Mouse (Mus musculus): Measurements from ENCODE around the gene Dnmt3c. TPM values are rescaled to one million over a fixed set of nuclear protein-coding genes. Genes with fewer than 3 reads are reported as not detected.

Gene Dnmt3c
- total and polyA plus RNA-seq, 2 experiments from 2014 or later: not detected

DNA sequence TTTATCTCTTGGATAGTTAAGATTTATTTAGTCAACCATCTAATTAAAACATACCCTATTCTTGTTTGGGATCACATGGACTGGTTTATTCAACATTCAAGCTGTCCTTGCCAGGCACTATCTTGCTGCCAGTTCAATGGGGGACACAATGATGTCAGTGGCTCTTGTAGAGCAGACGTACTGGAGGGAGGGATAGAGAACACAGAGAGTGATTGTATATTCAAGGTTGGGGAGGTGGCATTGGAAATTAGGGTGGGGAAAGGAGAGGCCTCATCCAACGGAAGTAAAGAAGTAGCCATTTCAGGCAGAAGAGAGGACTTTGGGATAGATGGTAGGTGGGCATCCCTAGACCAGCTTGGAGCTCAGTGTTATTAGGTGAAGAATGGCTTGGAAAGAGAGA, 28.4 kb downstream of the Dnmt3c start:
- Histone ChIP-seq H3K9me3 (ENCODE audit: low read length) (no peaks in the 10 kb centered on the region), H3K4me2 (ENCODE audit: low read depth, low read length, poor library complexity, severe bottlenecking) (no peak overlapping the region), H3K9ac (replicated peaks; ENCODE audit: low read length, poor library complexity, severe bottlenecking) (no peak overlapping the region), H3K27me3 (ENCODE audit: insufficient read depth, low read length) (no peaks in the 10 kb centered on the region), H3K4me1 (ENCODE audit: insufficient read depth, low read length) (no peaks in the 10 kb centered on the region), H3K4me3 (ENCODE audit: low read depth, low read length) (no peak overlapping the region), H3K27ac (ENCODE audit: low read depth, low read length) (no peak overlapping the region), H3K36me3 (ENCODE audit: insufficient read depth, low read length) (no peaks in the 10 kb centered on the region)
- TF ChIP-seq CTCF (IDR thresholded peaks at IDR 0.05): no peak
- DNase-seq (ENCODE audit: low spot score) (no peak), ATAC-seq (ENCODE audit: low FRiP score) (no peak)
- 59% methylated on average over 2 of the region's 2 CpGs for WGBS

GRCm38 (mm10) chr2:153725291-153725690, 28.8 kb downstream of the Dnmt3c start:
- H3K36me3 ChIP-seq (ENCODE audit: insufficient read depth, low read length): no peaks in the 10 kb centered on the region
- DNase-seq (ENCODE audit: low spot score) (no peak), ATAC-seq (ENCODE audit: low FRiP score) (no peak)
- H3K27me3 ChIP-seq (ENCODE audit: insufficient read depth, low read length): no peaks in the 10 kb centered on the region
- no peak overlapping the region for H3K4me3 ChIP-seq (ENCODE audit: low read depth, low read length)
- no peak overlapping the region for H3K27ac ChIP-seq (ENCODE audit: low read depth, low read length)
- no peaks in the 10 kb centered on the region for H3K4me1 ChIP-seq (ENCODE audit: insufficient read depth, low read length)
- H3K9ac ChIP-seq (replicated peaks; ENCODE audit: low read length, poor library complexity, severe bottlenecking): no peak overlapping the region
- H3K9me3 ChIP-seq (ENCODE audit: low read length): no peaks in the 10 kb centered on the region
- 89% methylated on average over 4 of the region's 4 CpGs for WGBS
- no peak for TF ChIP-seq CTCF (IDR thresholded peaks at IDR 0.05)
- no peak overlapping the region for H3K4me2 ChIP-seq (ENCODE audit: low read depth, low read length, poor library complexity, severe bottlenecking)

GRCm38 (mm10) chr2:153734033-153734432, 37.6 kb downstream of the Dnmt3c start:
- Histone ChIP-seq H3K9me3 (ENCODE audit: low read length) (no peaks in the 10 kb centered on the region), H3K36me3 (ENCODE audit: insufficient read depth, low read length) (no peaks in the 10 kb centered on the region), H3K27me3 (ENCODE audit: insufficient read depth, low read length) (no peaks in the 10 kb centered on the region), H3K4me1 (ENCODE audit: insufficient read depth, low read length) (no peaks in the 10 kb centered on the region), H3K4me3 (ENCODE audit: low read depth, low read length) (no peak overlapping the region), H3K4me2 (ENCODE audit: low read depth, low read length, poor library complexity, severe bottlenecking) (no peak overlapping the region), H3K27ac (ENCODE audit: low read depth, low read length) (no peak overlapping the region), H3K9ac (replicated peaks; ENCODE audit: low read length, poor library complexity, severe bottlenecking) (no peak overlapping the region)
- WGBS: 79% methylated on average over 4 of the region's 4 CpGs
- DNase-seq (ENCODE audit: low spot score): no peak
- no peak for ATAC-seq (ENCODE audit: low FRiP score)
- TF ChIP-seq CTCF (IDR thresholded peaks at IDR 0.05): no peak

GRCm38 (mm10) chr2:153740500-153741436, 44.3 kb downstream of the Dnmt3c start, which contains the start of gene Mapre1:
Gene Mapre1 (plus strand): TSS chr2:153741274.
- Histone ChIP-seq H3K4me3 (ENCODE audit: low read depth, low read length) (peak within 1 kb of the TSS; percentile 71), H3K27me3 (ENCODE audit: insufficient read depth, low read length) (no peaks in the 10 kb centered on the region), H3K4me1 (ENCODE audit: insufficient read depth, low read length) (peaks cover 9% of the 10 kb centered on the region), H3K9me3 (ENCODE audit: low read length) (no peaks in the 10 kb centered on the region), H3K9ac (replicated peaks; ENCODE audit: low read length, poor library complexity, severe bottlenecking) (peak within 1 kb of the TSS; percentile 96), H3K36me3 (ENCODE audit: insufficient read depth, low read length) (no peaks in the 10 kb centered on the region), H3K4me2 (ENCODE audit: low read depth, low read length, poor library complexity, severe bottlenecking) (peak within 1 kb of the TSS; percentile 78), H3K27ac (ENCODE audit: low read depth, low read length) (peak within 1 kb of the TSS; percentile 97)
- peak; percentile 97 for ATAC-seq (ENCODE audit: low FRiP score)
- WGBS: 10% methylated on average over 55 of the region's 58 CpGs
- DNase-seq (ENCODE audit: low spot score): peak; percentile 100
- no peak for TF ChIP-seq CTCF (IDR thresholded peaks at IDR 0.05)

DNA sequence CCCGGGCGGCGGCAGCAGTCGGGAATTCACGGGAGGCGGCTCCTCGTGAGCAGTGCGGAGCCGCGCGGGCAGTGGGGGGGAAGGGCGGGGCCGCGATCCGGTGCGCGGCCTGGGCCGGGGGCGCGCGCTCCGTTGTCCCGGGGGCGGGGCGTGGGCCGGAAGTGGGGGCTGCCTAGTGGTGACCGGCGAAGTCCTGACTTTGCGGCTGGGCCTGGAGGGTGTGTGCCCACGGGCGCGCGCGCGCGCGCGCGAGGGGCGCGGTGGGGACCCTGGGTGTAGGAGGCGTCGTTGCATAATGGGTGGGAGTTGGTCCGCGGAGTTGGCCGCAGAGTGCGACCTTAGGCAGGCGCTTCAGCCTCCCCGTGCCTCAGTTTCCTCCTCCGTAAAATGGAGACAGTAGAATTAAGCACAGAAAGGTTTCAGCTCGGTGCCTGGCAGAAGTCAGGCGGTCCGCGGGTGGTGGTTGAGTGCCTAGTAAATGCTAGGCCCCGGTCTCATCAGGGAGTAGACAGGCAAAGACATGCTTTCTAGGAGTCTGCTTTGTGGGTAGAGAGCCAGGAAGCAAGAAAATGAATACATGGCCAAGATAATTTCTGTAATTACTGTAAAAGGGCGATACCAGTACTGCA, 45.1 kb downstream of the Dnmt3c start:
- 0 out of 2 replicates have a peak, but pooled peaks cover under 1% of the 10 kb centered on the region for H3K36me3 ChIP-seq (ENCODE audit: insufficient read depth, low read length)
- peaks cover 9% of the 10 kb centered on the region for H3K4me1 ChIP-seq (ENCODE audit: insufficient read depth, low read length)
- peak; percentile 71 for DNase-seq (ENCODE audit: low spot score)
- no peaks in the 10 kb centered on the region for H3K9me3 ChIP-seq (ENCODE audit: low read length)
- peak overlapping the region; percentile 97 for H3K27ac ChIP-seq (ENCODE audit: low read depth, low read length)
- ATAC-seq (ENCODE audit: low FRiP score): peak; percentile 88
- H3K4me3 ChIP-seq (ENCODE audit: low read depth, low read length): peak overlapping the region; percentile 71
- peak overlapping the region; percentile 96 for H3K9ac ChIP-seq (replicated peaks; ENCODE audit: low read length, poor library complexity, severe bottlenecking)
- no peak for TF ChIP-seq CTCF (IDR thresholded peaks at IDR 0.05)
- peak overlapping the region; percentile 78 for H3K4me2 ChIP-seq (ENCODE audit: low read depth, low read length, poor library complexity, severe bottlenecking)
- under 1% methylated on average over 52 of the region's 56 CpGs for WGBS
- no peaks in the 10 kb centered on the region for H3K27me3 ChIP-seq (ENCODE audit: insufficient read depth, low read length)

DNA sequence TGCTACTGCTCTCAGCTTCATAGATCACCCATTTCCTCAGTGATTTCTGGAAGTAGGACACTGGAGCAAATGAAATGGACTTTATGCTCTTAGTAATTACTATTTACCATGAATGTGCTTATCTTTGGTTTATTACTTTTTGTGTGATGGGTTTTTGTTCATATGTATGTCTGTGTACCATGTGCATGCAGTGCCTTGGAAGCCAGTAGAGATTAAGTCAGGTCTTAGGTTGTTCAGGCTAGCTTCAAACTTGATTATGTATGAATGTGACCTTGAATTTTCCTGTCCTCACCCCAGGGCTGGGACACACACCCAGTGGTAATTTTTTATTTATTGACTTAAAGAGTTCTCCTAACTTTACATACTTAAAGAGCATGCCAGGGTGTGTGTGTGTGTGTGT, 51.5 kb downstream of the Dnmt3c start:
- TF ChIP-seq CTCF (IDR thresholded peaks at IDR 0.05): no peak
- H3K4me3 ChIP-seq (ENCODE audit: low read depth, low read length): no peak overlapping the region
- no peaks in the 10 kb centered on the region for H3K9me3 ChIP-seq (ENCODE audit: low read length)
- peaks cover 2% of the 10 kb centered on the region for H3K4me1 ChIP-seq (ENCODE audit: insufficient read depth, low read length)
- no peak for DNase-seq (ENCODE audit: low spot score)
- H3K27me3 ChIP-seq (ENCODE audit: insufficient read depth, low read length): no peaks in the 10 kb centered on the region
- ATAC-seq (ENCODE audit: low FRiP score): no peak
- no peak overlapping the region for H3K9ac ChIP-seq (replicated peaks; ENCODE audit: low read length, poor library complexity, severe bottlenecking)
- no peak overlapping the region for H3K27ac ChIP-seq (ENCODE audit: low read depth, low read length)
- no peak overlapping the region for H3K4me2 ChIP-seq (ENCODE audit: low read depth, low read length, poor library complexity, severe bottlenecking)
- H3K36me3 ChIP-seq (ENCODE audit: insufficient read depth, low read length): peaks cover 8% of the 10 kb centered on the region
